Mouse (Mus musculus): ENCODE measurements at regions not wholly inside any gene's neighbourhood (a gene's known extent, or its start where the extent isn't known, plus 50 kb on each side); places are given as distances from the start of the nearest gene placed in this dataset.

DNA sequence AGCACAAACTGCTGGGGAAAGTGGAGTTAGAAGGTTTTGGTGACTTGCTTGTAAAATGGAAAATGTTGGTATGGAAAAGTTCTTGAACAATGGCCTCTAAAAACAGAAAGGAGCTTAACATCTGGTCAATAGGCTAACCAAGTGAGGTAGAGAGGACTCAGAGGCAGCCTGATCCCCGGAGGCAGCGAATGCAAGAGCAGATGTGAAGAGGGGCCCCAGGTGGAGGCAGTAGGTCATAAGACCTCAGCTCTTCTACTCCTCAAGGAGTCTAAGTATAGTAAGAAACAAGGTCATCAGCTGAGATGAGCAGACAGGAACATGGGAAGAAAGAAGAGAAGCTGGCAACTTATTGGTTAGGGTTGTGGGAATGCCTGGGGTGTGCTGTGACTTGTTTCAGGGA lies 493.5 kb upstream of the Gm10131 start:
- no peak for TF ChIP-seq CTCF (IDR thresholded peaks at IDR 0.05; ENCODE audit: extremely low read depth, insufficient read length, insufficient replicate concordance, low read depth, low read length)
- no peak for TF ChIP-seq POLR2A (IDR thresholded peaks at IDR 0.05; ENCODE audit: low read depth, low read length)
